Mouse (Mus musculus): ENCODE measurements at regions not wholly inside any gene's neighbourhood (a gene's known extent, or its start where the extent isn't known, plus 50 kb on each side); places are given as distances from the start of the nearest gene placed in this dataset.
A peak's percentile ranks its signal among the peaks of the same experiment; 100 is the strongest.

DNA sequence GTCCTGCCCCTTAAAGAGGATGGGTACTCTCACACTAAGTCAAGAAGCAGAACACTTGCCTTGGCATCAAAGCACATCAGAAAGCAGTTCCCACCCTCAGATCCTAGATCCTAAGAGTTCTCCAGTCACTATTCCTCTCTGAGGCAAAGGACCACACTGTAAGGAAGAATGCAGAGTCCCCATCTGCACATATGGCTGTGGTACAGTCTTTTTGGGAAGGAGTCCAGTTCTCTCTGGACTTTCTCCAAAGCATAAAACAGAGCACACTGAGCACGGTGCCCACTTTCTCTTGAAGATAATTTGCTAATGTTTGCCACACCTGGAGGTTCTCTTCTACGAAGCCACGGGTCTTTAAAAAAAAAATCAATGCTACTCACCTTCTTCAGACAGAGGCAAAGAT is 238.7 kb upstream of the Lrrn1 start:
- peak in 1 of 2 experiments; percentile 48 for DNase-seq (ENCODE audit: low spot score in 2 of 2)
- intact Hi-C loops (cut with DNase I), result no loop called here

DNA sequence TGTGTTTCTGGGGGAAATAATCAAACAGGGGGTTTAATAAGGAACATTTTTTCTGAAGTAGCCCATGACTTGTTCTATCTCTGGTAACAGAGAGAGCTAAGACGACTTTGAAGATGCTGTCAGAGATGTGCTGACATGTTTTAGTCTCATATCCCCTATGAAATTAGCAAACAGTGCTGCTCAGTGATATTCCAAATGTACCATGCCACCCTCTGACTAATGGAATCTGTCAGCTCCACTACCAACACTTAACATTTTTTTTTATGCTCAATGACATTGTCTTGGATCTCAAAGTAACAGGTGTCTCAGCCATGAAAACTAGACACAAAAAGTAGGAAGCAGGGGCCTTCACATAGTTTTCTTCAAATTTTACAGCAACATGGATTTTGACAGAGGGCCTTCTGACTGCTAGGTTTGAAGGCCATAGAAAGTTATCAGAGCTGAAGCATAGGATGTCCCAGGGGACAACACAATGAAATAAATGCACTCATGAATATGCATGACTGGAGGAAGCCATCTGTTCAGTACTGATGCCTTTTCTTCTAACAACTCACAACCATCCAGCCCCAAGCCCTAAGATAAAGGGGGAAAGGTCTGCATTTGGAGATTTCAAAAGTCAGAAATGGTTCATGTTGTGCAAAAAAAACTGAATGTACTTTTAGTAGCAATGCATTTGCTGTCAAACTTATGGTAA is 225.7 kb upstream of the Lrrn1 start:
- intact Hi-C loops (cut with DNase I), result no loop called here
- DNase-seq (ENCODE audit: low spot score in 2 of 2), result peak in 1 of 2 experiments; percentile 6

DNA sequence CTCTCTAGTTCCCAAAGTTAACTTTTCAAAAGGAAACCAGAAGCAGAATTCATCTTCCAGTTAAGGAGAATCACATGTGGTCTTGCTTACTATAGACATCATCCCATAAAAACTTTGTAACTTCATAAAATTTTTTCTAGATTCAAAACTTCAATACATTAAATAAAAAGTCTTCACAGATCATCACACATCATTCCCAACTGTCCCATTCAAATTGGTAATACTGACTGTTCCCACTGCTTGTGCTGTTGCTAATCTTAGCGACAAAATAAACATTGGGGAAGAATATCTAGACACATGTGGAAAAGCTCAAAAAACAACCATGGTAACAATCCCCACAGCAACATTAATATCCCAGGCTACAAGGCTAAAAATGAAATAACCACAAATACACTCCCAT is 210.0 kb upstream of the Lrrn1 start:
- no peak for DNase-seq (ENCODE audit: low spot score in 2 of 2)
- intact Hi-C loops (cut with DNase I), result no loop called here

DNA sequence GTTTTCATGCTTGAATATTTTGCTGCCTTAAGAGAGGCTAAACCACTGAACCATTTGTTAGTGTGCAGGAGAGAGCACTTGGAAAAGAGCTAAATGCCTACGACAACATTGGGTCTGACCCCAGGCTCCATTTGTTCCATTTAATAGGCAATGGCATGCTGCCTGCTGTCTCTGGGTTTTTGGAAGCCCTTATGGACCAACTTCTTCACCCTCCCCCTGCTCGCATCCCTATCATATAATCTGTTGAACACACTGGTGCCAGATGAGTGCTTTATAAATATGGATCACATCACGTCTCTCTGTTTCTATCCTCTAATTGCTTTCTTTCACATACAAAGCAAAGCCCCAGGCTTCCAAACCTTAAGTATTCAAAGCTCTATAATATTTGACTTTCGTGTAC is 179.1 kb upstream of the Lrrn1 start:
- no peak for DNase-seq (ENCODE audit: low spot score in 2 of 2)
- intact Hi-C loops (cut with DNase I), result no loop called here

DNA sequence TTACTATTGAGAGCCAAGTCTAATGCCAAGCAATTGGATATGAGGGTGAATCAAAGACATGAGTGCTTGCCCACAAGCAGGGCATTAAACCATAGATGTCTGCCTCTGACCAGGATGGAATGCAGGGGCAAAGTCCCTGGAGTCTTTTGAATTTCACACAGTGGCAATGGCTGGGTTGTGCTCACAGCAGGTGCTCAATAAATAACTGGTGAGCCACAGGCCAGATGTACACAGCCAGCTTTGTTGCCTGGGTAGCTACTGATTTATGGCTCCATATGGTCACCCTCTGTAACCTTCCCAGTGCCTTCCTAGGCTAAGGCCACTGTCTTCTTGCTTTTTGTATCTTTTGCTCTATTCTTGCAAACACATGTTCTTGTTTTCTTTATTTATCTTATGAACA is 154.3 kb upstream of the Lrrn1 start:
- no peak for DNase-seq (ENCODE audit: low spot score in 2 of 2)
- intact Hi-C loops (cut with DNase I), result no loop called here

DNA sequence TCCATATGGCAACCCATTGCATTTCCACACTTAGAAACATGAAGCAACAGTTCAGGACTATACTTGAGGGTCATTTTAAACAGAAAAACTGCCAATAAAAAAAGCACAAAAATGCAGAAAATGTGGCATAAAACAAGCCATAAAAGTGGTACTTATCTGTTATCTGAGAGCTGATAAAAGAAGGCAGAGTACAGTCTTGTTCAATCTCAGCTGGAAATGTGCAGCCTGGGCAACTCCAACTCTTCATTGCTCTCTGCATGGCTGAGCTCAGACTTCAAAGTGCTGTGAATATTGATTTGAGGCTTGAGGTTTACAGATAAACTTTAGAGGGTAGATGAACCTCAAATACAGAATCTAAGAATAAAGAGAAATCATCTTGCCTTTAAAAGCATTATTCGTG is 151.1 kb upstream of the Lrrn1 start:
- intact Hi-C loops (cut with DNase I), result no loop called here
- DNase-seq (ENCODE audit: low spot score in 2 of 2), result no peak

DNA sequence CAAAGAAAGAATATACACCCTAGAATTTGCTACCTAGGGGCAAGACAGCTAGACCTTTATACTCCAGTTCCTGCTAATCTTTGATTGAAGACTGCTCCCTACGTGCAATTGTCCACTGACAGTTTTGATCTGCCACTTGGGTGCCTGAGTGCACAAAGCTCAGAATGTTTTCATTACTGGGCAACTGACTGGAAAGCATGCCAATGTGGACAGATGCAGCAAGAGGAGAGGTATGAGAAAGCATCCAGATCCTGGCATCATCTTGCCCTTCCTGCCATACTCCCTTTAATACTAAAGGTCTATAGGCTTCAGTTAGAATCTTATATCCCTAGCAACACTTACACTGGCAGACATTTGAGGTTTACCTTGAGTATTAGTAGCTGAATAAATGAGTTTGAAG is 148.9 kb upstream of the Lrrn1 start:
- intact Hi-C loops (cut with DNase I), result no loop called here
- DNase-seq (ENCODE audit: low spot score in 2 of 2), result no peak

DNA sequence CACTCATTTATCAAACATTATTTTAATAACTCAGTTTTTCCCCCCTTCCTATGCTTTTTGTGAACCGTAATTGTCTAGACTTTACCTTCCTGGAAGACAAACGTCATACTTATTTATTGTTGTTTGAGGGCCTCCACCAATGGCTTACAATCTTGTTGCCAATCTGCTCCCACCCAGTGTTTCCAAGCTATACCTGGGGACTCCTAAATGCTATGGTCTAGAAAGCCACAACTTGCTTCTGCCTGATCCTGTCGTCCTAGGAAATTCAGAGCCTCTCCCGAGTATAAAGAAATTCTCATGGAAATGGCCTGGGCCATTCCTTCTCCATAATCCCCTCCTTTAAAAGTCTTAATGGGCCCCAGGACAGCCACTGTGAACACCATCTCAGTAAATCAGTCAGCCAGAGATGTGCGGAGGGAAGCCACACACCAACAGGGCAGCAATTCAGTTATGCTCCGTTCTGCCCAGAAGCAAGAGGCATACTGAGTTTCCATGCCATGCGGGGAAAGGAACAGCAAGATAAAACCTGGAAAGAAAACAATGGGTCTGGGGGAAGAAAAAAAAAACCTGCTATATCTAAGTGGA is 143.4 kb upstream of the Lrrn1 start:
- no peak for DNase-seq (ENCODE audit: low spot score in 2 of 2)
- intact Hi-C loops (cut with DNase I), result no loop called here

DNA sequence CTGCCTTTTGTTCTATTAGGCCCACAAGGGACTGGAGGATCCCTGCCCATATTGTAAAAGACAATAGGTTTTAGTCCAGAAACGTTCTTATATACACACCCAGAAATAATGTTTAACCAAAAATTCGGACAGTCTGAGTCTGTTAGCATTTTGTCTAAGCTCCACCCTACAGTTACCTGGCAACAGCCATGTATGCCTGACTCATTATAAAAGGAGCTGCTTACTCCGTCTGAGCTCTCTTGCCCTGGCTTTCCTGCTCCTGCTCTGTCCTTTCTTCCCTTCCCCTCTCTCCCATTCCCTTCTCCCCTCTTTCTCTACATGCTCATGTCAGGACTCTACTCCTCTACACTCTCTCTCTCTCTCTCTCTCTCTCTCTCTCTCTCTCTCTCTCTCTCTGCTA is 139.7 kb upstream of the Lrrn1 start:
- no peak for DNase-seq (ENCODE audit: low spot score in 2 of 2)
- intact Hi-C loops (cut with DNase I), result no loop called here

DNA sequence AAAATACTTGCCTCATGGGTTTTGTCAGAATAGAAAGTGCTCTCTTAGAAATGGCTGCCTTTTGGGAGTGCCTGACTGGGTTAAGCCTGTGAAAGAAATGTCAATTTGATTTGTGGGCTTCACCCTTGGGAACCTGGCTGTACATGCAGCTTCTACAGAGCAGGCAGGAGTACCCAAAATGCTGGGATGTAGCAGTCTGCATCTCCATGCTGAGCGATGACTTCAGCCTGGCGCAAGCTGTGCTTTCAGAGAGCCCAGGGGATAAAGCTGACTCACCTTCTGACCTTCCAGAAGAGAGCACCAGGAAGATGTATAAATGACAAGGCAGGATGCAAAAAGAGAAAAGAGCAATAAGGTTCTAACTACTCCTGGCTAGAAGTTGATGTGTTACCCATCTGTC is 135.0 kb upstream of the Lrrn1 start:
- intact Hi-C loops (cut with DNase I), result no loop called here
- DNase-seq (ENCODE audit: low spot score in 2 of 2), result no peak

DNA sequence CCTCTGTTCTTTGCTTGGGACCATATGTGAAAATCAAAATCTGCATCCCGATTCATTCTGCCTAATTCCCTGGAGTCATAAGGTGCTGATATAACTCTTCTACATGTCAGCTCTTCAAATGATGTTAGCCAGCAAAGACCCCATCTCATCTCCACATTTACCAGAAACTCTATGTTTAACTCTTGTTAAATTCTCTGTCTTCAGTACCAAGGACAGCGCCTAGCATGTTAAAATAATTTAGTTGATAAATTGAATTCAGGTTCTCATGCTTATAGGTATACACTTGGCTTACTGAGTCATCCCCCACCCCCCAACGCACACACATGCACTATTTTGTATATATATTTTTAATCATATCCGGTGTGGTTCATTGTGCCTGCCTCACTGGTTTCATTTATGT is 113.8 kb upstream of the Lrrn1 start:
- no peak for DNase-seq (ENCODE audit: low spot score in 2 of 2)
- intact Hi-C loops (cut with DNase I), result no loop called here

DNA sequence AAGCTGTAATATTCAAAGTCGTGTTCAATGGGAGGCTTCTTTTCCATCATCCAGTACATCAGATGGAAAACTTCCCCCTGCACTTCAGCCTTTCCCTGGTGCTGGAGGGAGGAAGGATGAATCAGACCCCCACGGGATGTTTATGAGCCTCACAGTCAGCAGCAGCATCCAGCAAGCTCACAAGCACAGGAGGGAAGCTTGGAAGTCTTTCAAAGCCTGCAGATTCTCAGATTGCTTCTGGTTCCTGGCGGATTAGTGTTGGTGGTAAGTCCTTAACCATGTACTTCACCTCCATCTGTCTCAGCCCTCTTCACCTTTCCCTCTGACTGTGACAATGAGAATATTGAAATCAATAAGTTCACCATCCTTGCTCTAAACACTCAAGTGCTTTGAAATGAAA is 107.5 kb upstream of the Lrrn1 start:
- intact Hi-C loops (cut with DNase I), result no loop called here
- DNase-seq (ENCODE audit: low spot score in 2 of 2), result peak in 1 of 2 experiments; percentile 21

DNA sequence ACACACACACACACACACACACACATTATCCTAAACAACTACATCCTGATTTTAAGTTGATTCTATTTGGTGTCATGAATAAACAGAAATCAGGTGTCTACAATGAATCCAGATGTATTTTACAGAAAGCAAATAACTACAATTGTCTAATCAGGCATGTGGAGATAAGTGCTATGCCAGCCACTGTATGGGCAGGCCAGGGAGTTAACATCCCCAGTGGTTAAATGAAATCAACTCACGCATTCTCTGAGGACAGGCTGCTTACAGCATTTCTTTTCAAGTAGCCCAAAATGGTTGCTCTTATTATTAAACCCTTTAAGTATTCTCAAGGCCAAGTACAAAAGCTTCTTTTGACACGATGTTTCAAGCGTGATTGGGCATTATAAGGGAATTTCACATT is 103.0 kb upstream of the Lrrn1 start:
- intact Hi-C loops (cut with DNase I), result no loop called here
- DNase-seq (ENCODE audit: low spot score in 2 of 2), result no peak

DNA sequence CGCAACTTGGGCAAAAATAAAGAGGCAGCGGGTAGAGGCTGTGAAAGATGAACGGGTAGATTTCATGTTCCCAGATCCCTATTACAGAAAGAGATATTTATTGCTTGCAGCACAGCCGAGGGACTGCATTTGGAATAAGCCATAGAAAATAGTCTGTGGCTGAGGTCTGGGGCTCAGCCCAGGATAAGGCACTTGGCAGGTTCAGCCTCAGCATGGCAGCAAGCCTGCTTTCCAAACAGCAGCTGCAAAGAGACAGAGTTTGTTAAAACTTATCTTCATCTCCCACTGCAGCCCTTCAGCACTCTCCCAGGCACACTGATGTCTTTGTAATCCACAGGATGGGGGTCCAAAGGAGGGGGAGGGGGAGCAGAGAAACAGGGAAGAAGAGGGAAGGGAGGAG is 98.5 kb upstream of the Lrrn1 start:
- DNase-seq (ENCODE audit: low spot score in 2 of 2), result peak in 1 of 2 experiments; percentile 14
- intact Hi-C loops (cut with DNase I), result no loop called here

DNA sequence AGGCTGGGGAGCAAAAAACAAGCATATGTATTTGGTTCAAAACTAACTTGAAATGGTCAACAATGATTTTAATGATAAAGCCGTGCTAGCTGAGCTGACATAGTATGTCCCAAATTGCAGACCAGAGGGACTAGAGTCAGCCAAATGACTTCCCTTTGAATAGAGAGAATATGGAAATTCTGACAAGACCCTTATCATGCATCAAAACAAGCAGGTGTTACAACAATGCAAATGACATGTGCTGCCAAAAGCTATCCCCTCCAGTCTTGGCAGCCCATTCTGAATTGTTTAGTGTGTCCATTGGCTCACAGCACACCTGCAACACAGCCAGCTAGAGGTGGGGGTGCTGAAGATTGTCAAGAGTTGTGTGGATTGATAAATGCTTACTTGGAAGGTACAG is 87.5 kb upstream of the Lrrn1 start:
- intact Hi-C loops (cut with DNase I), result no loop called here
- no peak for DNase-seq (ENCODE audit: low spot score in 2 of 2)

DNA sequence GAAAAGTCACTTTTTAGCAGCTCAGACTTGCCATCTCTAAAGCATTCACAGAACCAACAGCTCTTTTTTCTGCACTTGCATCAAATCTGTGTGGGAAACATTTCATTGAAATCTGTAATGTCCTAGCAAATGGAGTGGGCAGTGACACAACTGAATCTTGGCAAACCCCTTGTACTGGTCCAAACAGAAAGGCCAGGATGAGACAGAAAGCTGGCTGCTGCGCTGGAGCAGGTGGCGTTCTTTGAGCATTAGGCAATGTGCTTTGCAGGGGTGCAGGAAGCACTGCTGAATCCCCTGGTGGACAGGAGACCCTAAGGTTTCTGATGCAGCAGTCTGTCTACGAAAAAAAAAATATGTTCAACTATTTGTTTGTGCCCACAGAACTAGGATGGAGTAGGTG is 85.2 kb upstream of the Lrrn1 start:
- intact Hi-C loops (cut with DNase I), result no loop called here
- DNase-seq (ENCODE audit: low spot score in 2 of 2), result peak in 1 of 2 experiments; percentile 22

DNA sequence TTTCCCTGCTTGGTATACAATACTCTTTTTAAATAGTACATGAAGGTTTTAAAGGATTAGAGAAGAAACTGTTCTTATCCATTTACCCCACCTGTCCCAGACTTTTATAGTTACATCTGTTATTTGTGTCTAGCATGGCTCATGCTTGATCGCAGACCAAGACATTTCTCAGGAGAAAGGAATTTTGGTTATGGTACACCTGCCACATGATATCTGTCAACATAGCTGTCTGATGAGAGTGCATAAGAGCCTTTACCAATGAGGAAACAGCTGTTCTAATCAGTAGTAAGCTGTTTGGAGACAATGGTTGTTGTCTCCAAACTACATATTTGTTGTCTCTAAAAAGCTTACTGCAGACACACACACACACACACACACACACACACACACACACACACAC is 70.3 kb upstream of the Lrrn1 start:
- intact Hi-C loops (cut with DNase I), result no loop called here

DNA sequence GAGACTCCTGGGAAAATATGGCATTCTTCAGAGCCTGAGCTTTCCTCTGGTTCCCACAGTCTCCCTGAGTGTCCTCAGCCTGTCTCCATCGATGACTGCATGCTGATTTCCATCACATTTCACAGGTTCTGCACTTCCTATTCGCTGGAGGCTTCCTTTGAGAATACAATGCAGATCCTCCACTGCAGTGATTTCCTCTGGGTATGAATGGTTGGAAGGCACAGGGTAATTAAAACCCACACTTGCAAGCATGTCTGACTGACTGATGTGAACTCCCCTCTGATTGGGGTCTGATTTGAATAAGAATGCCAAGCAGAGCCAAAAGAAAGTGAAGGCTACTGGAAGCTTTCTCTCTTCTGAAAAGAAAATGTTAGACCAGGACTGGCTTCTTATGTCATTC is 67.1 kb upstream of the Lrrn1 start:
- no peak for DNase-seq (ENCODE audit: low spot score in 2 of 2)
- intact Hi-C loops (cut with DNase I), result no loop called here

More for the DNA sequence above, 70.3 kb upstream of the Lrrn1 start:
- no peak for DNase-seq (ENCODE audit: low spot score in 2 of 2)

DNA sequence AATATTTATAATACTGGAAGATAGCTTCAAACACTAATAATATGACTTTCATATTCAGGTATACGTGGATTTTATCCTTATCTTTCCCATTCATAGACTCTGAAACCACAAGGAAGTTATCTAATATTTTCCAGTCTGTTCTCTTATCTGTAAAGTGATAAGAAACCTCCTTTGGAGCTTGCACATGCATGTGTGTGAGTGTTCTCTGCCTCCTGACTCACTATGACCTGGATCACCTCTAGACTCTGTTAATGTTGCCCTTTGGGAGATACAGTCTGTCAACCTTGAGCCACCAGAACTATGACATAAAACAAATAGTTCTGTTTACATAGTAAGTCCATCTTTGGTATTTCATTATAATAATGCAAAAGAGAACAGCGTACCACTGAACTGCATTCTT is 56.2 kb upstream of the Lrrn1 start:
- intact Hi-C loops (cut with DNase I), result no loop called here

DNA sequence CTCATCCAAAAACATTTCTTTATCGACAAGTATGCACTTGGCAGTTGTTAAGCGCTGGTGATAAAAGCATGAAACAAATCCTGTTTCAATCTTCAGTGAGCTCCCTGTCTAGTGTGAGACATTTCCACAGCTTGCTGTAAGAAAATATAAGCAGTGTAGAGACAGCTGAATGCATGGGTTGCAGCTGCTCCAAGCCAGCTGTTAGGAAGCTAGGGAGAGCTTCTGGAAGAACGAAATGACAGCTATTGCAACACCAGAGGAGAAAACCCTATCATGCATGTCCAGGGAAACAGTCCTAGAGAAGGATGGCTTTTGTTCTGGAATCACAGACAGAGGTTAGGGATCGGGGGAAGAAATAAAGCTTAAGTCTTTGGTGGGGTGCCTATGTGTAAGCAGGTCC is 55.4 kb upstream of the Lrrn1 start:
- intact Hi-C loops (cut with DNase I), result no loop called here
- DNase-seq (ENCODE audit: low spot score in 2 of 2), result no peak

More for the DNA sequence above, 56.2 kb upstream of the Lrrn1 start:
- no peak for DNase-seq (ENCODE audit: low spot score in 2 of 2)

Measured in left cerebral cortex, postnatal 25 days (tissue).